Mouse (Mus musculus): ENCODE data around the gene Cdkal1.

DNA sequence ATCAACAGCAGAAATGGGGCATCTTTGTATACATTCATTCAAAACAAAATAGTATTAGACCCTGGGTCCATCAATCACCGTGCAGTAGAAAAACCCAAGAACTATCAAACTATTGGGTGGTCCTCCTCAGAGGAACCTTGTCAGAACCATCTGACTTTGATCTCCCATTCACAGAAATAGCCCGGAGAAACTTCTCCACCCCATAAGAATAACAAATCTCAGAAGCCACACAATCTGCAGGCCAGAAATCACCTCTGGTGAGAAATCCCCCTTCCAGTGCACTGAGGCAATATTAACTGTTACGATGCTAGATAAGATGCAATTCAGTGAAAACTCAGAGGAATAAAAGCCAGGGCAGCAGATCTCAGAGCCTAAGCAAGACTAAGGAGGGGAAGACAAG lies 275.5 kb downstream of the Cdkal1 start:
- TF ChIP-seq POLR2A (IDR thresholded peaks at IDR 0.05; ENCODE audit: borderline replicate concordance, insufficient read depth, low read length): no peak
- no peak for TF ChIP-seq CTCF (IDR thresholded peaks at IDR 0.05; ENCODE audit: borderline replicate concordance, insufficient read depth, low read depth, low read length)
